Mouse (Mus musculus): ENCODE measurements around the gene Wfdc10. TPM values are rescaled to one million over a fixed set of nuclear protein-coding genes. Genes with fewer than 3 reads are reported as not detected.
A peak's percentile ranks its signal among the peaks of the same experiment; 100 is the strongest.

Gene Wfdc10
- polyA plus RNA-seq, 1 experiment from 2014 or later, result not detected

DNA sequence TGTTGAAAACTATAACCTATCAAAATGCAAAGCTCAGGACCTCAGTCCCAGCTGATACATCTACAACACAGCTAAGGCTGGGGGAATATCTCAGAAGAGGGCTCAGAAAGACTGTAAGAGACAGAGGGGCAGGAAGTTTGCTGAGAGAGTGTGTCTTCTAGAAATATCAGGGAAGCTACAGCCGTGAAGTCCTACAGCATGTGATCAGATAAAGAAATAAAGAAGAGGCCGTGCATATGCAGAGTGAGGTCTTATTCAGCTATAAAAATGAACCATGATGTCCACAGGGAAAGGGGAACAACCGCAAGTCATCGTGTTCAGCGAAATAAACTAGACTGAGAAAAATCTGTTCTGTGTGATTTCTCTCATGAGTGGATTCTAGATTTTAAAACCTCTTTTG lies 14.4 kb downstream of the Wfdc10 start:
- no peak overlapping the region for H3K9ac ChIP-seq
- no peaks in the 10 kb centered on the region for H3K4me1 ChIP-seq (replicated peaks)
- no peak for DNase-seq
- H3K27ac ChIP-seq, result no peak overlapping the region
- no peak overlapping the region for H3K4me2 ChIP-seq
- H3K9me3 ChIP-seq (replicated peaks), result no peaks in the 10 kb centered on the region
- H3K27me3 ChIP-seq, result no peaks in the 10 kb centered on the region
- no peak for ATAC-seq (ENCODE audit: low read depth)
- no peaks in the 10 kb centered on the region for H3K36me3 ChIP-seq
- 52% methylated on average over 5 of the region's 5 CpGs for WGBS (ENCODE audit: insufficient replicate concordance)
- no peak overlapping the region for H3K4me3 ChIP-seq (replicated peaks)

DNA sequence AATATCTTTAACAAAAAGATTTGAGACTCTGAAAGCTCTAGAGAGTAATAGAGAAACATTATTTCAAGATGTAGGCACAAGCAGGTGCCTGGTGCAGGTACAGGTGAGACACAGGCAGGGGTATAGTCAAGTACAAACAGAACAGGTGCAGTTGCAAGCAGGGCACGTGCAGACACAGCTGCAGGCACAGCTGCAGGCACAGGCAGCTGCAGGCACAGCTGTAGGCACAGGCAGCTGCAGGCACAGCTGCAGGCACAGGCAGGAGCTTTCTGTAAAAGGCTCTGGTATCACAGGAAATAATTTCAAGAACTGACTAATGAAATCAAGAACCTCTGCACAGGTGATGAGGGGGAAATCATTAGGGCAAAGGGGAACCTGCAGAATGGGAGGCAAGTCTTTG lies 15.1 kb downstream of the Wfdc10 start:
- H3K9me3 ChIP-seq (replicated peaks), result no peaks in the 10 kb centered on the region
- ATAC-seq (ENCODE audit: low read depth) (no peak), DNase-seq (no peak)
- H3K4me3 ChIP-seq (replicated peaks), result no peak overlapping the region
- H3K27me3 ChIP-seq, result no peaks in the 10 kb centered on the region
- no peaks in the 10 kb centered on the region for H3K4me1 ChIP-seq (replicated peaks)
- H3K36me3 ChIP-seq, result no peaks in the 10 kb centered on the region
- no peak overlapping the region for H3K27ac ChIP-seq
- WGBS (ENCODE audit: insufficient replicate concordance), result 26% methylated on average over 1 of the region's 1 CpGs
- H3K9ac ChIP-seq, result no peak overlapping the region
- H3K4me2 ChIP-seq, result no peak overlapping the region

DNA sequence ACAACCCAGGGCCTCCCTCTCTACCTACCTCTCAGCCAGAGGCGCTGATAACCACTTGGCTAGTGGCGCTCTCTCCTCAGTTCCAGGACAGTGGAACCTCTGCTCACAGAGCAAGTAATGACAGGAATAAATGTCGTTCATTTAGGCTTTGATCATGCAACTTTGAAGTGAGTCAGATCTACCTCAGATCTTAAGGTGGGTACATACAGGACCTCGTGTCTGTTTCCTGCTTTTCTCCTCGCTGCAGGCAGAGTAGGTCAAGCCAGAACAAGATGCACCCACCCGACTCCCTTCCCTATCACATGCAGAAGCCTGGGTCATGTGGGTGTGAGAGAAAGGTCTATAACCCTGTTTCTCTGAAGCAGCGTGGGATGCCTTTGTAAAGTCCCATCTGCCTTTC lies 18.1 kb downstream of the Wfdc10 start, which contains the start of gene Wfdc11:
Gene Wfdc11, minus strand, starts transcription at position 101 of the 400 bp plus-strand sequence.
- DNase-seq, result no peak
- 61% methylated on average over 7 of the region's 7 CpGs for WGBS (ENCODE audit: insufficient replicate concordance)

DNA sequence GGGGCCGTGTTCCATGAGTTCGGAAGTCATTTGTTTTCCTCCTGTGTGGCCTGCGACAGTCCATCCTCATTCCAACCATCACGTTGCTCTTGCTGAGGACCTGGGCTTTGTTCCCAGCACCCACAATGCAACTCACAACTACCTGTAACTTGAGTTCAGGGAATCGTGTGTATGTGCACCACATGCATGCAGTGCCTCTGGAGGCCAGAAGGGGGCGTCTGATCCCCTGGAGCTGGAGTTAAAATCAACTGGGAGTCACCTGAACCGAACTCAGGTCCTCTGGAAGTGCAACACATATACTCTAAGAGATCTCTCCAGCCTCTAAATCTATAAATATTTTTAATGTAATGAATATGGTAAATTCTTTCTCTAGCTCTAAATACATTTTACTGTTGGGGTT lies 20.3 kb downstream of the Wfdc10 start:
- H3K9me3 ChIP-seq (replicated peaks), result no peaks in the 10 kb centered on the region
- H3K36me3 ChIP-seq, result no peaks in the 10 kb centered on the region
- ATAC-seq (ENCODE audit: low read depth), result no peak
- WGBS (ENCODE audit: insufficient replicate concordance), result 64% methylated on average over 7 of the region's 7 CpGs
- DNase-seq, result no peak
- H3K4me1 ChIP-seq (replicated peaks), result peaks cover 4% of the 10 kb centered on the region
- H3K27ac ChIP-seq, result no peak overlapping the region
- no peak overlapping the region for H3K9ac ChIP-seq
- H3K4me3 ChIP-seq (replicated peaks), result no peak overlapping the region
- H3K4me2 ChIP-seq, result no peak overlapping the region
- H3K27me3 ChIP-seq, result no peaks in the 10 kb centered on the region

More for the DNA sequence above, 18.1 kb downstream of the Wfdc10 start, which contains the start of gene Wfdc11:
- Histone ChIP-seq H3K4me3 (replicated peaks) (no peak within 1 kb of the TSS), H3K4me2 (no peak within 1 kb of the TSS), H3K4me1 (replicated peaks) (no peaks in the 10 kb centered on the region; the same call in 1 of the 2 replicates), H3K27ac (no peak within 1 kb of the TSS), H3K9ac (no peak within 1 kb of the TSS), H3K27me3 (no peaks in the 10 kb centered on the region), H3K36me3 (no peaks in the 10 kb centered on the region), H3K9me3 (replicated peaks) (no peaks in the 10 kb centered on the region)
- ATAC-seq (ENCODE audit: low read depth), result no peak

GRCm38 (mm10) chr2:164676916-164677685 lies 21.3 kb downstream of the Wfdc10 start:
- Histone ChIP-seq H3K27me3 (no peaks in the 10 kb centered on the region), H3K4me3 (replicated peaks) (no peak overlapping the region), H3K9ac (no peak overlapping the region), H3K36me3 (no peaks in the 10 kb centered on the region), H3K4me1 (replicated peaks) (peaks cover 4% of the 10 kb centered on the region), H3K4me2 (no peak overlapping the region), H3K9me3 (replicated peaks) (no peaks in the 10 kb centered on the region), H3K27ac (no peak overlapping the region)
- DNase-seq (no peak), ATAC-seq (ENCODE audit: low read depth) (no peak)
- 65% methylated on average over 16 of the region's 16 CpGs for WGBS (ENCODE audit: insufficient replicate concordance)

GRCm38 (mm10) chr2:164678848-164679625 lies 23.2 kb downstream of the Wfdc10 start:
- DNase-seq (peak; percentile 38), ATAC-seq (ENCODE audit: low read depth) (peak; percentile 31; the same call in 1 of the 2 replicates)
- Histone ChIP-seq H3K4me3 (replicated peaks) (peak overlapping the region; percentile 25), H3K27ac (no peak overlapping the region), H3K4me2 (peak overlapping the region; percentile 51), H3K9me3 (replicated peaks) (no peaks in the 10 kb centered on the region), H3K9ac (no peak overlapping the region), H3K36me3 (no peaks in the 10 kb centered on the region), H3K4me1 (replicated peaks) (peaks cover 4% of the 10 kb centered on the region), H3K27me3 (no peaks in the 10 kb centered on the region)
- WGBS (ENCODE audit: insufficient replicate concordance), result 18% methylated on average over 19 of the region's 19 CpGs

- WGBS (ENCODE audit: insufficient replicate concordance), result 22% methylated on average over 3 of the region's 3 CpGs
Measured at GRCm38 (mm10) chr2:164679906-164680305, 24.1 kb downstream of the Wfdc10 start.

DNA sequence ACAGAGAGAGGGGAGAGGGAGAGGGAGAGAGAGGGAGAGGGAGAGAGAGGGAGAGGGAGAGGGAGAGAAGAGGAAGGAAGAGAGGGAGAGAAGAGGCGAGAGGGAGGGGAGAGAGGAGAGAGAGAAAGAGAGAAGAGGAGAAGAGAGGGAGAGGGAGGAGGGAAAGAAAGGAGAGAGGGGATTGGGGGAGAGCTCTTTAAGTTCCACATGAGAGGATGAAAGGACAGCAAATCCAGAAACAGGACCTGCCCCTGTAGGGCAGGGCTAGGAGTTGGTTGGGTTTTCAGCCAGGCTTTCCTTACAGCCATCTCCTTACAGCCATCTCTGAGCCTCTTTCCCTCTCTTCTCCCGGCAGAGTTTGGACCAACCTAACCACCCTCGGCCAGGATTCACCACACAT lies 29.0 kb downstream of the Wfdc10 start, which contains the start of gene Wfdc13:
Gene Wfdc13, plus strand, starts transcription at position 301 of the 400 bp plus-strand sequence.
- no peaks in the 10 kb centered on the region for H3K9me3 ChIP-seq (replicated peaks)
- no peak within 1 kb of the TSS for H3K9ac ChIP-seq
- H3K27ac ChIP-seq, result no peak within 1 kb of the TSS
- no peaks in the 10 kb centered on the region for H3K36me3 ChIP-seq
- H3K4me2 ChIP-seq, result no peak within 1 kb of the TSS
- H3K4me3 ChIP-seq (replicated peaks), result no peak within 1 kb of the TSS
- H3K4me1 ChIP-seq (replicated peaks), result no peaks in the 10 kb centered on the region
- WGBS (ENCODE audit: insufficient replicate concordance), result 43% methylated on average over 3 of the region's 3 CpGs
- ATAC-seq (ENCODE audit: low read depth) (no peak), DNase-seq (no peak)
- H3K27me3 ChIP-seq, result no peaks in the 10 kb centered on the region

More at GRCm38 (mm10) chr2:164679906-164680305, 24.1 kb downstream of the Wfdc10 start:
- Histone ChIP-seq H3K36me3 (no peaks in the 10 kb centered on the region), H3K9ac (no peak overlapping the region), H3K27me3 (no peaks in the 10 kb centered on the region), H3K4me3 (replicated peaks) (no peak overlapping the region), H3K4me2 (no peak overlapping the region), H3K27ac (no peak overlapping the region), H3K4me1 (replicated peaks) (peaks cover 4% of the 10 kb centered on the region), H3K9me3 (replicated peaks) (no peaks in the 10 kb centered on the region)
- DNase-seq, result no peak
- no peak for ATAC-seq (ENCODE audit: low read depth)

DNA sequence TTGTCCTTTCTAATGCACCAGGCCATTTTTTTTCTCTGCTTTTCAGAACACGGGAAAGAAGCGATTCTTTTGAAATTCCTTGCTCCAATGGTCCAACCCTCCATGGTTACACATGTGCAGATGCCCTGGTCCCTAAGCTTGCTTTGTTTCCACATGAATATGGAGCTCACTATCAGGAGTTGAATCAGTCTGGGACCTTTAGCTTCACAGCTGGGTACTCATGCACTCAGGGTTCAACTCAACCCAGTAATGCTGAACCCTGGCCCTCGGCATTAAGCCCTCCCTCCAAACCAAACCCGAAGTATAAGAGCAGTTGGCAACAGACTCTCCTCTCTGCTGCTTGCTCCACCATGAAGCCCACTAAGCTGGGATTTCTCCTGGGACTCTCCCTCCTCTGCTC lies 42.4 kb downstream of the Wfdc10 start, which contains the start of gene Spint4:
Gene Spint4, plus strand, starts transcription at position 301 of the 400 bp plus-strand sequence.
- WGBS (ENCODE audit: insufficient replicate concordance), result 63% methylated on average over 4 of the region's 4 CpGs
- no peak for ATAC-seq (ENCODE audit: low read depth)
- H3K27me3 ChIP-seq, result no peaks in the 10 kb centered on the region

GRCm38 (mm10) chr2:164700959-164701358 lies 45.1 kb downstream of the Wfdc10 start:
- H3K27me3 ChIP-seq, result no peaks in the 10 kb centered on the region
- no peak overlapping the region for H3K4me3 ChIP-seq (replicated peaks)
- no peak overlapping the region for H3K27ac ChIP-seq
- 0 out of 2 replicates have a peak, but pooled peaks cover 3% of the 10 kb centered on the region for H3K9me3 ChIP-seq (replicated peaks)
- no peaks in the 10 kb centered on the region for H3K36me3 ChIP-seq
- no peak overlapping the region for H3K9ac ChIP-seq
- WGBS (ENCODE audit: insufficient replicate concordance), result 67% methylated on average over 5 of the region's 5 CpGs
- no peak for DNase-seq
- ATAC-seq (ENCODE audit: low read depth), result no peak
- H3K4me1 ChIP-seq (replicated peaks), result no peaks in the 10 kb centered on the region
- no peak overlapping the region for H3K4me2 ChIP-seq

More for the DNA sequence above, 42.4 kb downstream of the Wfdc10 start, which contains the start of gene Spint4:
- DNase-seq, result no peak
- Histone ChIP-seq H3K9ac (no peak within 1 kb of the TSS), H3K9me3 (replicated peaks) (no peaks in the 10 kb centered on the region), H3K4me2 (no peak within 1 kb of the TSS), H3K4me3 (replicated peaks) (no peak within 1 kb of the TSS), H3K27ac (no peak within 1 kb of the TSS), H3K4me1 (replicated peaks) (no peaks in the 10 kb centered on the region), H3K36me3 (no peaks in the 10 kb centered on the region)

DNA sequence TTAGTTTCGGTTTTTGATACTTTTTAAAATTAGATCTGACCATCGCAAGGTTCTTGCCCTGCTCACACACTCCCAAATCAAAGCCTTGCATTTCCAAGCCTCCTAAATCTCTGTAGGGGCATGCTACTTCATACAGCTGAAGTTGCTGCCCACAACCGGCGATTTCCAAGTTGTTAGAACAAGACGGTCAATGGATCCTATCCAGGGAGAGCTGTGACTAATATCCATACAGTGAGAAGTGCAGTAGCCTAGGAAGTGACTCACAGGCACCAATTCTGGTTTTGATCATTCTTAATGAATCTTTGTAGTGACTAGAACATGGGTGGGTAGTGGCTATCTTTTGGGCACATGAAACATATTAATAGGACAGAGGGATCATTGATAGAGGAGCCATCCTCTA lies 45.9 kb downstream of the Wfdc10 start:
- ATAC-seq (ENCODE audit: low read depth) (no peak), DNase-seq (no peak)
- H3K4me1 ChIP-seq (replicated peaks), result no peaks in the 10 kb centered on the region
- no peak overlapping the region for H3K9ac ChIP-seq
- H3K4me3 ChIP-seq (replicated peaks), result no peak overlapping the region
- no peaks in the 10 kb centered on the region for H3K36me3 ChIP-seq
- WGBS (ENCODE audit: insufficient replicate concordance), result 68% methylated on average over 5 of the region's 5 CpGs
- no peak overlapping the region for H3K4me2 ChIP-seq
- H3K27me3 ChIP-seq, result no peaks in the 10 kb centered on the region
- H3K27ac ChIP-seq, result no peak overlapping the region
- 0 out of 2 replicates have a peak, but pooled peaks cover 3% of the 10 kb centered on the region for H3K9me3 ChIP-seq (replicated peaks)

Data from liver, embryonic 13.5 days (tissue).